Mouse (Mus musculus) limb, embryonic 12.5 days (tissue): ENCODE measurements around the gene Gm42906. TPM values are rescaled to one million over a fixed set of nuclear protein-coding genes. Genes with fewer than 3 reads are reported as not detected.

ENCODE experiments used
- ATAC-seq: fragments of 200-750 bp; cut with Nextera tagmentation; 2 replicates; pipeline ENCODE4 v1.8.0; 2017; ENCODE audit warnings: low read depth, moderate TSS enrichment; ENCODE audit not compliant: insufficient number of reproducible peaks, insufficient read depth, low FRiP score, low TSS enrichment
- H3K27ac ChIP-seq: fragments of 300-500 bp; sonication (generic); 2 replicates; pipeline ENCODE4 v1.5.1; 2016; ENCODE audit warnings: mild to moderate bottlenecking, moderate library complexity
- H3K27me3 ChIP-seq: fragments of 300-500 bp; sonication (generic); 2 replicates; pipeline ENCODE4 v1.6.1; 2016; ENCODE audit warnings: mild to moderate bottlenecking, moderate library complexity
- H3K36me3 ChIP-seq: fragments of 300-500 bp; sonication (generic); 2 replicates; pipeline ENCODE4 v1.6.1; 2016; ENCODE audit warnings: mild to moderate bottlenecking, moderate library complexity
- H3K4me1 ChIP-seq: fragments of 300-500 bp; sonication (generic); replicated peaks from 2 replicates; pipeline ENCODE4 v1.6.1; 2016
- H3K4me2 ChIP-seq: fragments of 300-500 bp; sonication (generic); 2 replicates; pipeline ENCODE4 v1.6.1; 2016; ENCODE audit warnings: mild to moderate bottlenecking, moderate library complexity
- H3K4me3 ChIP-seq: fragments of 300-500 bp; sonication (generic); replicated peaks from 2 replicates; pipeline ENCODE4 v1.5.1; 2016; ENCODE audit warnings: mild to moderate bottlenecking
- H3K9ac ChIP-seq: fragments of 300-500 bp; sonication (generic); replicated peaks from 2 replicates; pipeline ENCODE4 v1.6.1; 2016; ENCODE audit warnings: mild to moderate bottlenecking, moderate library complexity
- H3K9me3 ChIP-seq: fragments of 300-500 bp; sonication (generic); 2 replicates; pipeline ENCODE4 v1.6.1; 2016; ENCODE audit warnings: mild to moderate bottlenecking, moderate library complexity
- WGBS: fragments of 180-500 bp; shearing (Covaris S2); methylation state at CpG from one replicate; pipeline ENCODE4 v1.1.7; 2016; 5-methylcytosine and 5-hydroxymethylcytosine counted together
- polyA plus RNA-seq: library from polyadenylated mRNA; unstranded; fragments of >200 nt; fragmentation: Nextera tagmentation; extraction: Ambion mirVana; gene quantifications from 2 replicates; pipeline ENCODE4 v1.2.1, GENCODE M21; 2016

Gene Gm42906
- polyA plus RNA-seq, 1 experiment from 2014 or later, result not detected

DNA sequence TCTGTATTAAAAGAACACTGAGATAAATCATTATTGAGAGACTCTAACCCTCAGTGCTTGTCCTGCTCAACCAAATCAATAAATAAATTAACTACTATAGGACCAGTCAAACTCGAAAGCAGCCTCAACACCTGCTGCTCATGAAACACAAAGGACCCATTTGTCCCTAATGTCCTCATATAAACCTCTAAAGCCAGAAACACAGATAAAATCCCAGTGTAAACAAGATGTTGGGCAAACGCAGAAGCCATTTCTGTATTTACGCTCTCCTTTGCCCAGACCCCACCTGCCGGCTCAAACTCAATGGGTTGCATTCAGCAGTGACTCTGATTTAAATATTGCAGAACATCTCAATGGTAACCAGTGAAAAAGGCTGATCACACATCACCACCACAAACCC, 131.7 kb downstream of the Gm42906 start:
- H3K36me3 ChIP-seq, result no peaks in the 10 kb centered on the region
- H3K9ac ChIP-seq, result no peak overlapping the region
- no peak overlapping the region for H3K4me2 ChIP-seq
- H3K27ac ChIP-seq, result no peak overlapping the region
- 50% methylated on average over 4 of the region's 4 CpGs for WGBS
- no peaks in the 10 kb centered on the region for H3K27me3 ChIP-seq
- peaks cover 5% of the 10 kb centered on the region; the same call in 1 of the 2 replicates for H3K9me3 ChIP-seq
- no peak overlapping the region for H3K4me3 ChIP-seq
- no peak for ATAC-seq
- peaks cover 6% of the 10 kb centered on the region; the same call in 1 of the 2 replicates for H3K4me1 ChIP-seq

DNA sequence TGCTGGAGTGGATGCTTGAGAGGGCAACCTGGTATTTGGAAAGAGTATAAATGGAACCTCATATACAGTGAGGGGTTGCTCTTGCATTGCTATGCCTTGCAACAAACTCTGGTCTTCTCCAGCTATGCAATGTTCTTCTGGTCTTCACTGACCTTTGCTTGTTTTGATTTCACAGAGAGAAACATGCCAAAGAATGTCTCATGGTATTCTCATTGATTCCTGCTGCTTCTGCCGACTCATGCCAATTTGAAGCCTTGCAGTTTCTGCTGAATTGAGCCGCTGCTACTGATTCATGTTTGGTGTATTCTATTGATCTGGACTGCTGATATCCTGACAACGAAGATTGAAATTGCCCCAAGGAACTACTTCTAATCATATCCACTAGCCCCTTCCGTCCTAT, 134.4 kb downstream of the Gm42906 start:
- ATAC-seq, result no peak
- Histone ChIP-seq H3K27me3 (no peaks in the 10 kb centered on the region), H3K36me3 (no peaks in the 10 kb centered on the region), H3K4me1 (peaks cover 6% of the 10 kb centered on the region; the same call in 1 of the 2 replicates), H3K9ac (no peak overlapping the region), H3K4me2 (no peak overlapping the region), H3K4me3 (no peak overlapping the region), H3K9me3 (no peaks in the 10 kb centered on the region), H3K27ac (no peak overlapping the region)
- WGBS, result 89% methylated on average over 4 of the region's 4 CpGs

DNA sequence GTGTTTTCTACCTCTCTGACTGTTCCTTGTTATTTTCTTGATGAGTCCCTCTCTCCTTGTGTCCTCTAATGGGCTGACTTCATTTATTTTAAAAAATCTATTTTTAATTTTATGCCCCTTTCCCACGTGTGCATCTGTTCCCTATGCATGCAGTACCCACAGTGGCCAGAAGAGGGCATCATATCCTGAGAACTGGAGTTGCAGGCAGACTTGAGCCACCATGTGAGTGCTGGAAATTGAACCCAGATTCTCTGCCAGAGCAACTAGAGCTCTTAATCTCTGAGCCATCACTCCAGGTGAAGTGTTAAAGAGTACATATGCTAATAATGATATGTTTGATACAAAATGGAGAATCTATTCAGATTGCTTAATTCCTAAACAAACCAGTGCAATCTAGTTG, 135.7 kb downstream of the Gm42906 start:
- Histone ChIP-seq H3K9me3 (no peaks in the 10 kb centered on the region), H3K27ac (no peak overlapping the region), H3K27me3 (no peaks in the 10 kb centered on the region), H3K36me3 (no peaks in the 10 kb centered on the region), H3K4me2 (no peak overlapping the region), H3K4me1 (no peaks in the 10 kb centered on the region), H3K9ac (no peak overlapping the region), H3K4me3 (no peak overlapping the region)
- WGBS, result 8% methylated on average over 1 of the region's 1 CpGs
- no peak for ATAC-seq

DNA sequence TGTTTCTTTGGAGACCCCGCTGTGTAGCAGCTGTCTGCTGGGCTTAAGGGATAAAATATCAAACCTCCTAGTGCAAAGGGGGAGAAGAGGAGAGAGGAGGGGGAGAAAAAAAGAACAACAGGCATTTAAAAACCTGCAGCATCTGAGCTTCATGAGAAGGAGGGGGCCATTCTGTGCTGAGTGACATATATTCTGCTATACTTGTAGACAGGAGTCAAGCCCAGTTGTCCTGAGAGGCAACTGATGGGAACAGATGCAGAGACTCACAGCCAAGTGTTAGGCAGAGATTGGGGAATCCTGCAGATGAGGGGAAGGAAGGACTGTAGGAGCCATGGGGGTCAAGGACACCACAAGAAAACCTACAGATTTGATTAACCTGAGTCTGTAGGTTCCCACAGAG, 141.6 kb downstream of the Gm42906 start:
- Histone ChIP-seq H3K36me3 (no peaks in the 10 kb centered on the region), H3K9ac (no peak overlapping the region), H3K9me3 (no peaks in the 10 kb centered on the region), H3K27ac (no peak overlapping the region; the same call in 1 of the 2 replicates), H3K27me3 (no peaks in the 10 kb centered on the region), H3K4me3 (no peak overlapping the region), H3K4me2 (no peak overlapping the region), H3K4me1 (no peaks in the 10 kb centered on the region)
- ATAC-seq, result peak; percentile 66
- 71% methylated on average over 1 of the region's 1 CpGs for WGBS

DNA sequence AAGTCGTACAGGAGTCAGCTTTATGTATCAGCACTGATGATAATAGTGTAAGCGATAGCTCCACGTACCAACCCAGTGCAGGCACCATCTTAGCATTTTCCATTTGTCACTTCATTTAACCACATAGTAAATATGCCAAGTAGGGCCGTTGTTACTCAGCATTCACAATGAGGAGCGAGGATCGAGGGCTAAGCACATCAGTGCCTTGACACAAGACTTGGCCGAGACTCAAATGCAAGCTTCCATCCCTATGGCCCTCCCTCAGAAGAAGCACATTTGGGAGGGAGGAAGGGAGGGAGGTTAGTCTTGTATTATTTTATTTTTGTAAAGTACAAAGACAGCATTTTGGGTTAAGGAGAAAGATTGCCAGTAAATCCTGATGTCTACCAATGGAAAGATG, 148.4 kb downstream of the Gm42906 start:
- Histone ChIP-seq H3K4me1 (no peaks in the 10 kb centered on the region), H3K4me3 (no peak overlapping the region), H3K27me3 (no peaks in the 10 kb centered on the region), H3K36me3 (no peaks in the 10 kb centered on the region), H3K4me2 (no peak overlapping the region), H3K9ac (no peak overlapping the region), H3K9me3 (no peaks in the 10 kb centered on the region), H3K27ac (no peak overlapping the region)
- ATAC-seq, result no peak
- 84% methylated on average over 7 of the region's 7 CpGs for WGBS

DNA sequence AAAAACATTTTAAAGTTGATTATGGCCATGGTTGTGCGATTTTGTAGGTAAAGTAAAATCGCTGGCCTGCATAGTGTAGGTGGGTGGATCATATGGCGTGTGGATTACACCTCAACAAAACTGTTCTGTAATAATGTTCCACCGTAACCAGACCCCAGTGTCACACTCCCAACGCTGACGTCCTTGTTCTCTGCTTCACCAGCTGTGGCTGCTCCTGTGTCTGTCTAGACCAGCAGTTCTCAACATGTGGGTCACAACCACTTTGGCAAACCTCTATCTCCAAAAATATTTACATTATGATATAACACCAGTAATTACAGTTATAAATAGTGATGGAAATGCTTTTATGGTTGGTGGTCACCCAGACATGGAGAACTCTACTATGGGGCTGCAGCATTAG, 150.0 kb downstream of the Gm42906 start:
- H3K36me3 ChIP-seq, result no peaks in the 10 kb centered on the region
- H3K27me3 ChIP-seq, result no peaks in the 10 kb centered on the region
- H3K4me2 ChIP-seq, result no peak overlapping the region
- H3K4me3 ChIP-seq, result no peak overlapping the region
- 83% methylated on average over 6 of the region's 6 CpGs for WGBS
- H3K9ac ChIP-seq, result no peak overlapping the region
- no peaks in the 10 kb centered on the region for H3K9me3 ChIP-seq
- ATAC-seq, result no peak
- no peaks in the 10 kb centered on the region for H3K4me1 ChIP-seq
- no peak overlapping the region for H3K27ac ChIP-seq

DNA sequence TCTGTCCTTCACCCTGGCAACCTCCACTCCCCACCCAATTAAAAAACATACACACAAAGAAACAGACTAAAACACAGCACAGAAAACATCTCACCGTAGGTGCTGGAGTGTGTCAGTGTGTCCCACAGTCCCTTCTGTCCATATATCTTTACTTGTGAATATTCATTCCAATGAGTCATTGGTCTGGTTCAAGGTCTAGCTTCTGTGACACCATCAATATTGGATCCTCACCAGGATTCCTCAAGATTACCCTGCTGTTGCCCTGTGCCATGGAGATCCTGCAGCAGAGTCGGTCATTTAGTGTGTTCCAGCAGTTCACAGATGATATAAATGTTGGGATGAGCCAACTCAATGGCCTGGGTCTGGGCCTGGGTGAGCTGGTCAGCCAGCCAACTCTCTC, 152.0 kb downstream of the Gm42906 start:
- Histone ChIP-seq H3K9me3 (no peaks in the 10 kb centered on the region), H3K9ac (no peak overlapping the region), H3K27ac (no peak overlapping the region), H3K27me3 (no peaks in the 10 kb centered on the region), H3K4me3 (no peak overlapping the region), H3K4me1 (no peaks in the 10 kb centered on the region), H3K36me3 (no peaks in the 10 kb centered on the region), H3K4me2 (no peak overlapping the region)
- no peak for ATAC-seq
- whole genome bisulfite sequencing, result 81% methylated on average over 2 of the region's 2 CpGs

DNA sequence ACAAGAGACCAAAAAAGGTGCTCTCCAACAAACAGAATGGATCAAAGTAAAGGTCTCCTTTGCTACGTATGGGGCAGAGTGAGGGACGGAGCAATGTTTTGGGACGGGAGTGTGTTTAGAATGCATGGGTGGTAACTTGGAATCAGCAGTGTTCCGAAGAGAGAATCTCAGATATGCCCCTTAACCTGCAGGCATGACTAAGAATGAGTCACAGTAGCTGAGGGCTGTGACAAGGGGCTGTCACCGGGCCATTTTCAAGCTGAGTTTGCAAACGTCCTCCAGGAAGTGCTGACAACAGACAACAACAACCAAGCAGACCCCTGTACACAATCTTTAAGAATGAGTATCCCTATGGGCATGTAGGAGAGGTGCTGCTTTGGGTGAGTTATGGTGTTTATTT, 153.7 kb downstream of the Gm42906 start:
- H3K9ac ChIP-seq, result no peak overlapping the region
- ATAC-seq, result no peak
- no peaks in the 10 kb centered on the region for H3K9me3 ChIP-seq
- no peaks in the 10 kb centered on the region for H3K36me3 ChIP-seq
- H3K4me2 ChIP-seq, result no peak overlapping the region
- WGBS, result 80% methylated on average over 6 of the region's 6 CpGs
- no peak overlapping the region for H3K27ac ChIP-seq
- H3K4me3 ChIP-seq, result no peak overlapping the region
- no peaks in the 10 kb centered on the region for H3K27me3 ChIP-seq
- H3K4me1 ChIP-seq, result no peaks in the 10 kb centered on the region

DNA sequence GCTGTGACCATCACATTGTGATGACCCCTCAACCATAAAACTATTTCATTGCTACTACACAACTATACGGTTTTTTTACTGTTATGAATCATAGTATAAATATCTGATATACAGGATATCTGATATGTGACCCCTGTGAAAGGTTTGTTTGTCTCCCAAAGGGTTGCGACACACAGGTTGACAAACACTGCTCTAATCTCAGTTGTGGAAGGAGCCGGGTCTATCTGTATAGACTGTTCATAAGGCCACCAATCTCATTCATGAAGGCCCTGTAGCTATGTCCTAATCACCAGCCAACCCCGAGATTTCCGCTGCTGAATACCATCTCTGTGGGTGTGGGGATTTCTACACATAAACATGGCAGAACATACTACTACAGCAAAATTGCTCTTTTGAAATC, 157.1 kb downstream of the Gm42906 start:
- no peaks in the 10 kb centered on the region for H3K4me1 ChIP-seq
- 90% methylated on average over 5 of the region's 5 CpGs for WGBS
- H3K4me3 ChIP-seq, result no peak overlapping the region
- H3K27me3 ChIP-seq, result no peaks in the 10 kb centered on the region
- H3K9ac ChIP-seq, result no peak overlapping the region
- no peaks in the 10 kb centered on the region for H3K36me3 ChIP-seq
- H3K9me3 ChIP-seq, result no peaks in the 10 kb centered on the region
- ATAC-seq, result no peak
- H3K4me2 ChIP-seq, result no peak overlapping the region
- H3K27ac ChIP-seq, result no peak overlapping the region

DNA sequence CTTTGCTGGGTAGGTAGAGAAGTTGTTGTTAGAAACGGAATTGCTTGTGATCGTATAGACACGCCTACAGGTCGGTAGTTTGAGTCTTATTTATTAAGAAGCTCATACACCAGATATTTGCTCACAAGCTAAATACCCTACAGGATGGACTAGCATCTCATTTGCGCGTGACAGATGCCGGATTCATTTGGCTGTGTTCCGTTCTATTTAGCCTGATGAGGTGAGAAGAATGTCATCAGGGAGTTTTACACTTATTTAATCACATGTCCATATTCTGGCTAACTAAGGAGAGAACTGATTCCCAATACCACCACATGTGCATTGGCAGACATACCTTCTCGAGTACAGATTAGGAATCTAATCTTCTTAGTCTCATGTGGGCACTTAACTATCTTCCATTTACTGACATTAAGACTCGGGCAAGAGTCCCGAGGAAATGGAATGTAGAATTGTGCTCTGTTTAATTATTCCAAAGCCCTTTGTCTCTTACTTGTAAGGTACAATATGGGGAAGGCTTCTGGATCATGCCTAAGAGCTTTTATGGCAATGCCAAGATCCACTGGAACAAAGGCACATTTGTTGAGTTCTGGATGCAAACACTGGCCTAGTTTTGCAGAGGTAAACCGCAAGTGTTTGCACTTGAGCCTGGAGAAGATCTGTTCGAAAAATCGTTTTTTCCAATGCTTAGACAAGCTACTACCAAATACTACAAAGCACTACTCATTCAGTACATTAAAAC, 160.9 kb downstream of the Gm42906 start:
- no peak overlapping the region for H3K9ac ChIP-seq
- H3K9me3 ChIP-seq, result no peaks in the 10 kb centered on the region
- no peak overlapping the region for H3K27ac ChIP-seq
- no peaks in the 10 kb centered on the region for H3K4me1 ChIP-seq
- no peak overlapping the region for H3K4me2 ChIP-seq
- no peaks in the 10 kb centered on the region for H3K36me3 ChIP-seq
- H3K27me3 ChIP-seq, result no peaks in the 10 kb centered on the region
- 87% methylated on average over 14 of the region's 14 CpGs for WGBS
- no peak overlapping the region for H3K4me3 ChIP-seq
- no peak for ATAC-seq

DNA sequence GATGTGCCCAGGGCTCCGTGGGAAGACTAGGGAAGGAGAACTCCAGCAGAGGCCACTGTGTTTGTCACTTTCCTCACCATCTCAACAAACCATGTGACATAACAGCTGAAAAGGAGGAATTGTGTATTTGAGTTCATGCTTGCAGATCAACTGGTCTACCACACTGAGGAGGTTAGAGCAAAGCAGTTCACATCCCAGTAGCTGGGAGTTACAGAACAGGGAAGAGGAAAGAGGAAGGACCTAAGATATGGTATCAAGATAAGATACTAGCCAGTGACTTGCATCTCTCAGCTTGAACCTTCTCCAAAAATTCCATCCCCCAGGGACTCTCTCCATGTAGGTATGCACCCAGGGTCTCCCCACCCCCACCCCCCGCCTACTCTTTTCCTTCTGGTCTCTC, 166.4 kb downstream of the Gm42906 start:
- H3K27me3 ChIP-seq, result no peaks in the 10 kb centered on the region
- no peak overlapping the region for H3K4me2 ChIP-seq
- no peak overlapping the region for H3K9ac ChIP-seq
- H3K4me3 ChIP-seq, result no peak overlapping the region
- no peak overlapping the region for H3K27ac ChIP-seq
- ATAC-seq, result no peak
- H3K4me1 ChIP-seq, result no peaks in the 10 kb centered on the region
- 86% methylated on average over 2 of the region's 2 CpGs for WGBS
- no peaks in the 10 kb centered on the region for H3K9me3 ChIP-seq
- H3K36me3 ChIP-seq, result no peaks in the 10 kb centered on the region

DNA sequence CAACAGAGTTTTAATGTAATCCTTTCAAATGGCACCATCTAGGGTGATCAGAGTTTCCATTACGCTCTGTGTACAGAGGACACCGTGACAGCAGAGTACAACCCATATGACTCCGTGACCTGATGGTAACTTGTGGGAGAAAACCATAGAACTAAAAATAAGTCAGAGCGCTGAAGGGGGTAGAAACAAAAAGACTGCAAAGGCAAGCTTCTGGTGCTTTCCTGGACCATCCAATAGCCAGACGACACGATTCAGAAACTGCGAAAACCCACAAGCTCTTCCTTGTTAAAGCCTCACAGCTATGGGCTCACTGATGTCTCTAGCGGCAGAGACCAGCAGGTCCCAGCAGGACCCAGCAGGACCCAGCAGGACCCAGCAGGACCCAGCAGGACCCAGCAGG, 175.8 kb downstream of the Gm42906 start:
- 74% methylated on average over 8 of the region's 8 CpGs for WGBS
- no peaks in the 10 kb centered on the region for H3K27me3 ChIP-seq
- H3K9me3 ChIP-seq, result no peaks in the 10 kb centered on the region
- no peak for ATAC-seq
- H3K4me1 ChIP-seq, result peaks cover 7% of the 10 kb centered on the region; the same call in 1 of the 2 replicates
- no peak overlapping the region for H3K27ac ChIP-seq
- H3K9ac ChIP-seq, result no peak overlapping the region
- H3K4me3 ChIP-seq, result no peak overlapping the region
- H3K4me2 ChIP-seq, result no peak overlapping the region
- H3K36me3 ChIP-seq, result no peaks in the 10 kb centered on the region
